Mouse (Mus musculus) thymus, postnatal 36 days (tissue): ENCODE data around the gene Usp13.

Experiments used
- DNase-seq, 2 experiments: peaks; one replicate each; pipeline ENCODE4 v3.0.0; 2022; ENCODE audit warnings: mixed read lengths in 2 of 2

Gene Usp13

GRCm38 (mm10) chr3:32817357-32818326 is at the start of gene Usp13:
TSS of gene Usp13 (plus strand) at chr3:32817546.
- no peak for DNase-seq

- no peak for DNase-seq
Observed at GRCm38 (mm10) chr3:32770781-32771180, 46.6 kb upstream of the Usp13 start.

DNA sequence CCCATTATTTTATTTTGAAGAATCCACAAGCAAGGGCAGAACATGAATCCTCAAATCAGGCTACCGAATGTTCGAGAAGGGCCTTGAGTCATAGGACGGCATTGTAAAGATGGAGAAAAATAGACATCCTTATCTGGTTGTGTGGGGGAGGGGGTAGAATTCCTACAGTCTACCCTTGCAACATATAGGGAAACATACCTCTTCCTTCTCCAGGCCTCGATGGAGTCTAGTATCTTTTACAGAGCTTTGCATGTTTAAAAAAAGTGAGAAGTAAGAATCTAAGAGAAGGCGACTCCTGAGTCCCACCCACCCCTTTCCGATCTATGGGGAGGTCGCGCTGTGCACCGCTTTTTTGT is 367 bp upstream of the Usp13 start:
- no peak for DNase-seq

DNA sequence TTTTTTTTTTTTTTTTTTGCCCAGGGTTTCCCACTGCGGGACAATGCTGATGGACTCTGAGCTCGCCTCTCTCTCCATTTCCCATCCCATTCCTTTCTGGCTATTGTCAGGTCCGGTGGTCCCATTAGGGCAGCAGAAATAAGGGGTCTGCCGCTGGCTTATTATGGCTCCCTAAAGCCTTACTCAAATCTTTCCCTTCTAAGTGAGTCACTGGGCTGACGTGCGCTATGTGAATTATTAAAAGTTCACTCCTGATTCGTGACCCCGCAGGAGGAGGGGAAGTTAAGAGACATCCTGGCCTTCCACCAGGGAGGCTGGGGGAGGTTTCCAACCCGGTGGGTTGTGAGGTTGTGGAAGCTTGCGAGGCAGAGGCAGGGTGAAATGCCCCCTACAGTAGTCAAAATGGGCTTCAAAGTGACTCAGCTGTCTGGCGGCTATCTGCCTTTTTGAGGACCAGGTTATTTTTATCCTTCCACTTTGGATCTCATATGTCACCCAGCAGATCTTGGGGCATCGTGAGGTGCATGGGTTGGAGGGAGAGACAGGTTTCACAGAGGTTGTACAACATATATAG is 1.1 kb downstream of the Usp13 start:
- DNase-seq, result no peak

- no peak for DNase-seq
Observed at GRCm38 (mm10) chr3:32822620-32823019, 5.3 kb downstream of the Usp13 start.

DNA sequence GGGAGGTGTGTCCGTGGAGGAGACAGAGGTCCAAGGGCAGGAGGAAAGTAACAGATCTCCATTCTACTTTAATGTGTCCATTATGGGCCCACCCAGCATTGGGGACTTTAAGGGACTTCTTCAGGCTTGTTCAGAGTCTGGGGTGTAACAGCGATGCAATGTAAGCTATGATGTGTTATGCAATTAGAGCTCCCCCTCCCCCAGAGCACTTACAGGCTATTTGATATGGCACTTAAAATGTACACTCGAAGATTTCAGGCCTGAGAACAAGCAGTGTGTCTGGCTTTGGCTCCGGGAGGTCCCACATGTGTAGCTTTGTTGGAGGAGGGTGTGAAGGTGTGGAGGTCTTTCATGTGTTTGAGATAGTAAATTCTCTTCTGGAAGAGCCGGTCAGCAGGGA is 7.6 kb downstream of the Usp13 start:
- DNase-seq, result no peak

DNA sequence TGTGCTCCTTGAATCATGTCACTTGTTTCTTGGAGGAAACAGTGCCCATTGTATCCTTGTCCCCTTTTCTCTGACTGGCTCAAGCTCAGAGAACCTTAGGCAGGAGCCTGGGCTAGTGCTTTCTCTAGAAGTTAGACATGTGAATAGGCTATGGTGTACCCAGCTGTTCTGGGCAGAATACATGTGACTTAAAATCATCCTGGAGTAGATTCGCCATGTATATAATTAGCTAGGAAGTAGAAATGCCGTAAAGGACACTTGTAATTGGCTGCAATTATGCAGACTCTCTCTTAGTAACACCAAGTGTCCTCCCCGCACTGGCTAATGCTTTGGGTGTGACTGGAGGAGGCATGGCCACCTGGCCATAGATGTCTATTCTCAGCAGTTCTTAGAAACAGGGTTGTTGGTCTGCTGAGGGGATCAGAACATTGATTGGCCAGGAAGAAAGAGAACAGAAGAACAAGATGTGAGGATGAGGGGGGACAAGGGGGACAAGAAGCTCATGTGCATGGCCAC is 8.7 kb downstream of the Usp13 start:
- DNase-seq, result no peak

DNA sequence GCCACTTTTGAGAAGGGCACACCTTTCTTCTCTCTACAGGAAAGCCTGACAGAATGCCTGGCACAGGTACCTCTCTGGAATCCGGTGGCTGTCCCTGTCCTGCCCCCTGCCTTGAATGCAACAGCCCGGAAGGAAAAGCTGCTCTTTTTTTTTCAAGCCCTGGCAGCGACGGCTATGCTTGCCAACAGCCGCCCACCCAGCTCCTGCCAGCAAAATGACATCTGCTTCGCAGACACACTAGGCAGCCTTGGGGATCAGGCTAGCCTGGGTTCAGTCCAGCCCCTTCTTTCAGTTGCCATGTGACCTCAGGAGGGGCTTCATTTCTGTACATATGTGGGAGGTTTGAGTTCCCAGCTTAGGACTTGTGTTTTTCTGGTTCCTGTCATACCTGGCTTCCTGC is 9.4 kb downstream of the Usp13 start:
- DNase-seq, result no peak

DNA sequence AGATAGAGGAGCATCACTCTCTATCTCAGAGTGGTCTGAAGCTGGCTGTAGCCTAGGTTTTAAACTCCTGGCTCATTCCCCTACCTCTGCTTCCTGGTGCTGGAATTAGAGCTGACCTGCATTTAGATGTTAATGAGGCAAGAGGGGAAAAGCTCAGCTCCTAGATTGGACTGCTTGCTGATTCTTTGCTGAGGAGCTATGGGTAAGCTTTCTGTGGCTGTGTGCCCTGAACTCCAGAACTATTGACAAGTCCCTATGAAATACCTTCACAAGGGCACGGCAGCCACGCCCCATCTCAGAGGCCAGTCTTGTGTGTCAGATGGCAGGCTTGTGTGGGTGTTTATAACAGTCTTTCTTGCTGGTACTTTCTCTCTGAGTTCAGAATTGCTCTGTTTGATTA is 16.5 kb downstream of the Usp13 start:
- DNase-seq, result no peak

- DNase-seq, result no peak
Observed at GRCm38 (mm10) chr3:32837847-32838246, 20.5 kb downstream of the Usp13 start.

GRCm38 (mm10) chr3:32856362-32857107 is 39.2 kb downstream of the Usp13 start:
- DNase-seq, result no peak

DNA sequence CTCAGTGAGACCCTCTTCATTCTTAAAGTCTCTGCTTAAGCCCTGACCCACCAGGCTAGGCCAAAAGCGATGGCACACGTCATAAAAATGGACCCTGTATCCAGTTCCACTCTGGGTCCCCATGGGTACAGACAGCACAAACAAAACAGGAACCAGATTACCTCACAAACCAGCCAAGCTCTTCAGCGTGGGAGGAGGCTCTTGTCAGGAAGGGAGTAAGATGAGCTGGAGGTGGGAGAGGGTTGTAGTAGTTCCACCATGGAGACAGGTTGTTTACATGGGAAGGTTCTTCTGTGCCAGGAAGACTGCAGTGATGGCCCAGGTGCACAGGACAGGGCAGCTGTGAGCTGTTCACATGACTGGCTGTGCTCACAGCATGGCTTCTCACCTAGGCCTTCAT is 53.7 kb downstream of the Usp13 start:
- DNase-seq, result no peak

- DNase-seq, result no peak
Observed at GRCm38 (mm10) chr3:32886386-32886785, 69.0 kb downstream of the Usp13 start.

- no peak for DNase-seq
Observed at GRCm38 (mm10) chr3:32888886-32889285, 71.5 kb downstream of the Usp13 start.

- DNase-seq, result no peak
Observed at GRCm38 (mm10) chr3:32890174-32890573, 72.8 kb downstream of the Usp13 start.

DNA sequence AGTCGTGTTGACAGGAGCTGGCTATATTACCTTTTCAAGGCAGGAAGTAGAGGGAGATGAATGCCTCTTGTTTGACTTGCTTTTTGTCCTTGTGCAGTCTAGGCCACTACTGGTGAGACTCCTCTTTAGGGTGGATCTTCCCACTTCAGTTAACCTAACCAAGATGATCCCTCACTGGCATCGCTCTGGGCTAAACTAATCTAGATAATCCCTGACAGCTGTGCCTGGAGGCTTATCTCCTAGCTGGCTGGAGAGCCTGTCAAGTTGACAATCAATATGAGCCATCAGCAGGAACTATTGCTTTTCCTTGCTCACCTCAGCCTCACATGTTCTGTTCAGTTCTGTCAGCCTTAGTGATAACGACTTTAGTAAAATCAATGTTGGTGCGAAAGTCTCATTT is 86.1 kb downstream of the Usp13 start:
- DNase-seq, result no peak

DNA sequence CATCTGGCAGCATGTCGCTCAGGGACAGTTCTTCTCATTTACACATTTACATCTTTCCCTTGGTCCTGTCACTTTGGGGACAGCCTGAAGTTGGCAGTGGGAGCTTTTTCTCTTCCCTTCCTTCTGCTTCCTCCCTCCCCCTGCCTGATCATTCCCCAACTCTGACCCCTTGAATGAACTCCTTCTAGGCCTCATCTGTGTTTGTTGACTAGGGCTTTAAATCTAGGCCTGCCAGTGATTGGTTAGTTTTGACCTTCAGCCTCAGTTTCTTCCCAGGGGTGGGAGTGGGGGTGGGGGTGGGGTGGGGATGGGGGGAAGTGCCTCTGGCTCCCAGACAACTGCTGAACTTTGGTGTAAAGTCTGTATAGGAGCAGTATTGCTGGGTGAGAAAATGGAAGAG is 87.3 kb downstream of the Usp13 start:
- DNase-seq, result no peak

GRCm38 (mm10) chr3:32905850-32906779 is 88.8 kb downstream of the Usp13 start:
- no peak for DNase-seq

DNA sequence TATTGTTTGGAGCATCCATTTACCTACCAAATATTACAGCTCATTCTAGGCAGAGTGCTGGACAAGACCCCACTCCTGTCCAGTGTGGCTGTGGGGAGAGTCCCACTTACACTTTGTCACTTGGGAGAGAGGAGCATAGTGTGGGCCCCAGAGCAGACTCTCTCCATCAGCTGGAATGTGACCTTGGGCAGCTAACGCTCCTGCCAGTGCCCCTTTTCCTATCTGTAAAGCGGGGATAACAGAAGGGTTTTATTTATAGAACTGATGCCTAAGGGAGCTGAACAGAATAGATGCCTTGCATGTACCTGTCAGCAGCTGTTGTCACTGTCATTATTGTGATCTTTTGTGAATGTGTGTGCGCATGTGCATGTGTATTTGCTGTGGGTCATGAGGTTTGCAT is 91.1 kb downstream of the Usp13 start:
- no peak for DNase-seq

- DNase-seq, result no peak
Observed at GRCm38 (mm10) chr3:32910071-32910551, 92.8 kb downstream of the Usp13 start.

DNA sequence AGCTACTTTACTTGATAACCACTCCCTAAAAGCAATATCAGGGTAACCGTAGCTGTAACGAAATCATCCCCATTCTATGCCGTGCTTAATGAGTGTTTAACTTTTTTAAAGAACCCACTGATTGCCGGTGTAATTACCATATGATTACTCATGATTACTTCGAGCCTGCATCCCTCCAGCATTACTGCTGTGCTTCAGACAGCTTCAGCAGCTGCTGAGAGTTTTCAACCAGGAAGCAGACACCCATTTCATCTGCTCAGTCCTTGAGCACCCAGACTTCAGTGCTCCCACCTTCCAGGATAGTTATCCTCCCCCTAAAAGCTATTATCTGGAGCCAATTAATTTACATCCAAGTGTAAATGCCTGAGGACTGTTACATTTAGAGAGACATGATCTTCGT is 106.8 kb downstream of the Usp13 start:
- DNase-seq, result no peak
